In genomic region chr13:93897943-93898826, GRCm38 (mm10) we compare ENCODE assay signal across 7 mouse cellular contexts.
DNase-seq lines count a peak whose midpoint lies in the region; ATAC-seq and TF ChIP-seq lines count a peak whose summit lies in the region.

No protein-coding gene starts in this region.

- DNase-seq in lung, embryonic 14.5 days: peak; percentile 56
- DNase-seq in lung, postnatal 10 days: no peak
- DNase-seq in mesoderm, embryonic 11.5 days (ENCODE audit: low read depth, low spot score): peak; percentile 54
- no peak for DNase-seq in spleen, postnatal 4 days (ENCODE audit: low spot score in 2 of 2)
- DNase-seq in neural tube, embryonic 10.5 days (ENCODE audit: extremely low spot score, low spot score): no peak

- no peaks in the 10 kb centered on the region for H3K9me3 ChIP-seq in lung, embryonic 14.5 days (ENCODE audit: low read depth, low read length)

- no peak for TF ChIP-seq CTCF in lung, embryonic 14.5 days (IDR thresholded peaks at IDR 0.05; ENCODE audit: low read depth)

- no peaks in the 10 kb centered on the region for H3K27me3 ChIP-seq in lung, embryonic 14.5 days (ENCODE audit: insufficient read depth, low read length)

- 21% methylated on average over 13 of the region's 13 CpGs for WGBS in lung, embryonic 14.5 days

- peak overlapping the region; percentile 31 for H3K4me2 ChIP-seq in lung, embryonic 14.5 days

- no peak; the same call in 1 of the 2 replicates for ATAC-seq in lung, embryonic 14.5 days (ENCODE audit: insufficient read depth)
- ATAC-seq in granulocyte monocyte progenitor cell, adult 5-6 weeks (replicated peaks; ENCODE audit: poor library complexity, severe bottlenecking): peak; percentile 20

- H3K4me3 ChIP-seq in lung, embryonic 14.5 days (ENCODE audit: low read depth, low read length): no peak overlapping the region
- H3K4me3 ChIP-seq in brown adipose tissue, adult 24 weeks (ENCODE audit: insufficient read depth, low read depth, low read length): peak overlapping the region; percentile 17; the same call in 1 of the 2 replicates

- no peak overlapping the region for H3K9ac ChIP-seq in lung, embryonic 14.5 days

- H3K4me1 ChIP-seq in lung, embryonic 14.5 days (ENCODE audit: insufficient read depth): peaks cover 4% of the 10 kb centered on the region; the same call in 1 of the 2 replicates
- H3K4me1 ChIP-seq in brown adipose tissue, adult 24 weeks (ENCODE audit: control insufficient read depth, insufficient read depth, insufficient read length, low read length): no peaks in the 10 kb centered on the region

- no peak overlapping the region for H3K27ac ChIP-seq in lung, embryonic 14.5 days (ENCODE audit: low read depth)
- H3K27ac ChIP-seq in brown adipose tissue, adult 24 weeks (replicated peaks; ENCODE audit: low read depth, low read length): peak overlapping the region; percentile 35; the same call in 1 of the 2 replicates

- H3K36me3 ChIP-seq in lung, embryonic 14.5 days (ENCODE audit: insufficient read depth): no peaks in the 10 kb centered on the region

Comparison
In these comparisons a context has a peak if more than half of its experiments do, and no peak if none do; other contexts are left out.
1. DNase-seq: peak in lung, embryonic 14.5 days (single experiment) and mesoderm, embryonic 11.5 days (single experiment); none in lung, postnatal 10 days (single experiment), spleen, postnatal 4 days (0 of 2) and neural tube, embryonic 10.5 days (single experiment).